In genomic region chr17:47704692-47705091, GRCm38 (mm10) we compare ENCODE assay signal across 24 mouse cellular contexts. TPM values are rescaled to one million over a fixed set of nuclear protein-coding genes. Genes with fewer than 3 reads are reported as not detected.
A peak's percentile ranks its signal among the peaks of the same experiment; 100 is the strongest.
DNase-seq lines count a peak whose midpoint lies in the region; ATAC-seq and TF ChIP-seq lines count a peak whose summit lies in the region.
"Had no signal": no experiment of that assay in that cellular context is flagged by ENCODE, and none has a peak within 500 bp of the region (broad histone marks: within the 10 kb centered on the region; RNA-seq: fewer than 3 reads in every experiment).

No protein-coding gene starts in this region.

- ATAC-seq in forebrain, postnatal 0 days, result no peak
- no peak for ATAC-seq in forebrain, embryonic 11.5 days (replicated peaks; ENCODE audit: low FRiP score)
- ATAC-seq: CD4-positive, CD25-positive, alpha-beta regulatory T cell, adult 4 months had no signal

- no peak for TF ChIP-seq POLR2A in thymus, adult 2 months (IDR thresholded peaks at IDR 0.05; ENCODE audit: control insufficient read depth, extremely low read depth, insufficient read depth, low read length, poor library complexity)

- DNase-seq in forebrain, postnatal 0 days, result no peak
- DNase-seq in forebrain, embryonic 11.5 days (ENCODE audit: low spot score), result no peak
- no peak for DNase-seq in layer of hippocampus, adult 2 months (ENCODE audit: low spot score in 2 of 2)
- no peak for DNase-seq in layer of hippocampus, postnatal 36 days
- DNase-seq in thymus, adult 2 months, result peak; percentile 18
- no peak for DNase-seq in thymus, postnatal 0 days (ENCODE audit: low spot score)
- DNase-seq in thymus, postnatal 4 days, result peak; percentile 61
- DNase-seq in cerebellum, postnatal 4 days (ENCODE audit: low spot score in 2 of 2), result no peak
- DNase-seq: adrenal gland, adult 2 months; cerebellum, adult 8-10 months; gastrocnemius, postnatal 14 days; kidney, adult 8-10 months; liver, embryonic 13.5 days had no signal

- peaks cover 32% of the 10 kb centered on the region for H3K36me3 ChIP-seq in forebrain, postnatal 0 days (ENCODE audit: insufficient read depth)
- no peaks in the 10 kb centered on the region; the same call in 1 of the 2 replicates for H3K36me3 ChIP-seq in forebrain, embryonic 11.5 days (ENCODE audit: control insufficient read depth, insufficient read depth, low read length)
- no peaks in the 10 kb centered on the region for H3K36me3 ChIP-seq in thymus, adult 2 months (ENCODE audit: control insufficient read depth, insufficient read depth, low read length)

- peak; percentile 13; the same call in 1 of the 2 replicates for TF ChIP-seq CTCF in forebrain, postnatal 0 days (IDR thresholded peaks at IDR 0.05; ENCODE audit: low read depth)
- TF ChIP-seq CTCF in layer of hippocampus, adult 2 months (conservative IDR thresholded peaks at IDR 0.05), result peak; percentile 58
- TF ChIP-seq CTCF in thymus, adult 2 months (IDR thresholded peaks at IDR 0.05; ENCODE audit: borderline replicate concordance, control insufficient read depth, extremely low read depth, insufficient read depth, low read length, poor library complexity), result no peak

- no peak overlapping the region for H3K27ac ChIP-seq in forebrain, postnatal 0 days (ENCODE audit: low read depth, low read length)
- no peak overlapping the region for H3K27ac ChIP-seq in forebrain, embryonic 11.5 days (ENCODE audit: low read depth, low read length)
- H3K27ac ChIP-seq in layer of hippocampus, adult 2 months, result no peak overlapping the region
- H3K27ac ChIP-seq in thymus, adult 2 months (ENCODE audit: control insufficient read depth, insufficient read depth, low read length), result no peak overlapping the region
- H3K27ac ChIP-seq: embryonic facial prominence, embryonic 10.5 days; forebrain, embryonic 12.5 days; liver, embryonic 13.5 days; midbrain, embryonic 12.5 days had no signal

- no peaks in the 10 kb centered on the region for H3K9me3 ChIP-seq in forebrain, postnatal 0 days (ENCODE audit: low read length)
- no peaks in the 10 kb centered on the region for H3K9me3 ChIP-seq in forebrain, embryonic 11.5 days (ENCODE audit: control insufficient read depth, low read length)
- H3K9me3 ChIP-seq: embryonic facial prominence, embryonic 10.5 days; forebrain, embryonic 12.5 days; liver, embryonic 13.5 days; midbrain, embryonic 12.5 days had no signal

- WGBS in forebrain, postnatal 0 days, result 84% methylated on average over 4 of the region's 4 CpGs
- WGBS in forebrain, embryonic 11.5 days, result 88% methylated on average over 4 of the region's 4 CpGs
- 81% methylated on average over 4 of the region's 4 CpGs for WGBS in thymus, adult 2 months

- H3K9ac ChIP-seq in forebrain, postnatal 0 days, result no peak overlapping the region
- H3K9ac ChIP-seq in forebrain, embryonic 11.5 days (ENCODE audit: low read length), result no peak overlapping the region
- H3K9ac ChIP-seq: forebrain, embryonic 12.5 days; liver, embryonic 13.5 days; midbrain, embryonic 12.5 days had no signal

- H3K4me1 ChIP-seq in forebrain, postnatal 0 days (ENCODE audit: insufficient read depth), result no peaks in the 10 kb centered on the region
- H3K4me1 ChIP-seq in forebrain, embryonic 11.5 days (replicated peaks; ENCODE audit: control insufficient read depth, insufficient read depth, low read length), result no peaks in the 10 kb centered on the region
- no peaks in the 10 kb centered on the region for H3K4me1 ChIP-seq in thymus, adult 2 months (replicated peaks; ENCODE audit: control insufficient read depth, insufficient read depth, low read length)

- H3K4me3 ChIP-seq in forebrain, postnatal 0 days (ENCODE audit: low read depth, low read length), result no peak overlapping the region
- no peak overlapping the region for H3K4me3 ChIP-seq in forebrain, embryonic 11.5 days (ENCODE audit: low read depth, low read length)
- no peak overlapping the region for H3K4me3 ChIP-seq in layer of hippocampus, adult 2 months
- H3K4me3 ChIP-seq in thymus, adult 2 months (ENCODE audit: control insufficient read depth, insufficient read depth, low read length), result no peak overlapping the region
- H3K4me3 ChIP-seq: embryonic facial prominence, embryonic 10.5 days; forebrain, embryonic 12.5 days; liver, embryonic 13.5 days; midbrain, embryonic 12.5 days had no signal

- H3K27me3 ChIP-seq in forebrain, postnatal 0 days (ENCODE audit: insufficient read depth, low read length), result no peaks in the 10 kb centered on the region
- H3K27me3 ChIP-seq in forebrain, embryonic 11.5 days (ENCODE audit: control insufficient read depth, insufficient read depth, low read length), result no peaks in the 10 kb centered on the region; the same call in 1 of the 2 replicates
- no peaks in the 10 kb centered on the region for H3K27me3 ChIP-seq in thymus, adult 2 months (ENCODE audit: control insufficient read depth, insufficient read depth, low read length)

- no peak overlapping the region for H3K4me2 ChIP-seq in forebrain, postnatal 0 days (ENCODE audit: low read depth)
- no peak overlapping the region for H3K4me2 ChIP-seq in forebrain, embryonic 11.5 days (ENCODE audit: low read depth, low read length, severe bottlenecking)
- H3K4me2 ChIP-seq: forebrain, embryonic 12.5 days; liver, embryonic 13.5 days; midbrain, embryonic 12.5 days had no signal

RNA-seq across cellular contexts. Expression of gene Prickle4, which starts 10.2 kb away (rescaled TPM):
- 1.8 TPM in 1 of 2 replicates, not detected in the other for total RNA-seq in forebrain, postnatal 0 days (2014; rRNA removed)
- polyA plus RNA-seq in forebrain, postnatal 0 days (2015; fragmentation: Nextera tagmentation; extraction: Ambion mirVana), result 0.45 and 0.60 TPM in 2 replicates
- 0.80 and 1.3 TPM in 2 replicates for polyA plus RNA-seq in forebrain, embryonic 11.5 days (2014; fragmentation: Nextera tagmentation; extraction: Ambion mirVana)
- 1 to 10 TPM; 2.5 to 2.8 TPM for total RNA-seq in layer of hippocampus, adult 2 months (2021)
- 1 to 10 TPM; 3.9 to 4.4 TPM for total RNA-seq in layer of hippocampus, postnatal 36 days (2021)
- polyA plus RNA-seq in thymus, adult 2 months (2012; rRNA removed), result 4.0 and 5.5 TPM in 2 replicates
- 0.81 and 1.2 TPM in 2 replicates for polyA plus RNA-seq in thymus, postnatal 0 days (2015; fragmentation: Nextera tagmentation; extraction: Ambion mirVana)
- polyA plus RNA-seq: CD4-positive, CD25-positive, alpha-beta regulatory T cell, adult 4 months; embryonic facial prominence, embryonic 10.5 days; liver, embryonic 13.5 days had no signal

RNA-seq across cellular contexts. Expression of gene Gm21981, which starts 10.4 kb away (rescaled TPM):
- 4.9 and 5.2 TPM in 2 replicates for total RNA-seq in forebrain, postnatal 0 days (2014; rRNA removed)
- 0.76 and 0.97 TPM in 2 replicates for polyA plus RNA-seq in forebrain, postnatal 0 days (2015; fragmentation: Nextera tagmentation; extraction: Ambion mirVana)
- polyA plus RNA-seq in forebrain, embryonic 11.5 days (2014; fragmentation: Nextera tagmentation; extraction: Ambion mirVana), result 1.4 and 1.6 TPM in 2 replicates
- 1 to 10 TPM; 4.1 to 4.4 TPM for total RNA-seq in layer of hippocampus, adult 2 months (2021)
- total RNA-seq in layer of hippocampus, postnatal 36 days (2021), result 1 to 10 TPM; 3.3 to 3.4 TPM
- polyA plus RNA-seq in thymus, adult 2 months (2012; rRNA removed), result 1.0 and 1.4 TPM in 2 replicates
- polyA plus RNA-seq in thymus, postnatal 0 days (2015; fragmentation: Nextera tagmentation; extraction: Ambion mirVana), result 0.12 and 0.18 TPM in 2 replicates
- polyA plus RNA-seq: CD4-positive, CD25-positive, alpha-beta regulatory T cell, adult 4 months had no signal

RNA-seq across cellular contexts. Expression of gene Frs3, which starts 15.9 kb away (rescaled TPM):
- 68.0 and 79.6 TPM in 2 replicates for total RNA-seq in forebrain, postnatal 0 days (2014; rRNA removed)
- polyA plus RNA-seq in forebrain, postnatal 0 days (2015; fragmentation: Nextera tagmentation; extraction: Ambion mirVana), result 33.6 and 43.6 TPM in 2 replicates
- polyA plus RNA-seq in forebrain, embryonic 11.5 days (2014; fragmentation: Nextera tagmentation; extraction: Ambion mirVana), result 8.3 and 8.4 TPM in 2 replicates
- total RNA-seq in layer of hippocampus, adult 2 months (2021), result 10 to 100 TPM; 23.8 to 29.0 TPM
- total RNA-seq in layer of hippocampus, postnatal 36 days (2021), result 10 to 100 TPM; 24.2 to 25.9 TPM
- polyA plus RNA-seq in thymus, adult 2 months (2012; rRNA removed), result 7.0 and 7.1 TPM in 2 replicates
- polyA plus RNA-seq in thymus, postnatal 0 days (2015; fragmentation: Nextera tagmentation; extraction: Ambion mirVana), result 0.98 and 1.3 TPM in 2 replicates

RNA-seq across cellular contexts. Expression of gene Tomm6, which starts 16.5 kb away (rescaled TPM):
- total RNA-seq in forebrain, postnatal 0 days (2014; rRNA removed), result 67.0 and 73.9 TPM in 2 replicates
- polyA plus RNA-seq in forebrain, postnatal 0 days (2015; fragmentation: Nextera tagmentation; extraction: Ambion mirVana), result 329 and 353 TPM in 2 replicates
- polyA plus RNA-seq in forebrain, embryonic 11.5 days (2014; fragmentation: Nextera tagmentation; extraction: Ambion mirVana), result 326 and 354 TPM in 2 replicates
- 100 to 1,000 TPM; 204 to 205 TPM for total RNA-seq in layer of hippocampus, adult 2 months (2021)
- total RNA-seq in layer of hippocampus, postnatal 36 days (2021), result 100 to 1,000 TPM; 192 to 223 TPM
- polyA plus RNA-seq in thymus, adult 2 months (2012; rRNA removed), result 90.5 and 107 TPM in 2 replicates
- polyA plus RNA-seq in thymus, postnatal 0 days (2015; fragmentation: Nextera tagmentation; extraction: Ambion mirVana), result 431 and 452 TPM in 2 replicates

RNA-seq across cellular contexts. Expression of gene Pgc, which starts 21.9 kb away (rescaled TPM):
- total RNA-seq in forebrain, postnatal 0 days (2014; rRNA removed), result not detected in 2 replicates
- not detected in 2 replicates for polyA plus RNA-seq in forebrain, postnatal 0 days (2015; fragmentation: Nextera tagmentation; extraction: Ambion mirVana)
- not detected in 2 replicates for polyA plus RNA-seq in forebrain, embryonic 11.5 days (2014; fragmentation: Nextera tagmentation; extraction: Ambion mirVana)
- not detected for total RNA-seq in layer of hippocampus, adult 2 months (2021)
- not detected for total RNA-seq in layer of hippocampus, postnatal 36 days (2021)
- polyA plus RNA-seq in thymus, adult 2 months (2012; rRNA removed), result 4.4 and 6.0 TPM in 2 replicates
- polyA plus RNA-seq in thymus, postnatal 0 days (2015; fragmentation: Nextera tagmentation; extraction: Ambion mirVana), result 2.4 and 2.5 TPM in 2 replicates
- total RNA-seq: adrenal gland, adult 2 months; common myeloid progenitor, adult 5-6 weeks; gastrocnemius, postnatal 14 days; heart, adult 8-10 months; layer of hippocampus, postnatal 25 days; left cerebral cortex, postnatal 36 days; megakaryocyte progenitor cell, adult 5-6 weeks had no signal
- polyA plus RNA-seq: CD4-positive, CD25-positive, alpha-beta regulatory T cell, adult 4 months; forebrain, embryonic 12.5 days; hindbrain, embryonic 11.5 days; liver, embryonic 13.5 days; midbrain, embryonic 12.5 days; neural tube, embryonic 14.5 days had no signal

Comparison
In these comparisons a context has a peak if more than half of its experiments do, and no peak if none do; other contexts are left out.
1. DNase-seq: peak in thymus, adult 2 months (single experiment) and thymus, postnatal 4 days (single experiment); none in forebrain, postnatal 0 days (single experiment), forebrain, embryonic 11.5 days (single experiment), layer of hippocampus, adult 2 months (0 of 2), layer of hippocampus, postnatal 36 days (0 of 2), thymus, postnatal 0 days (single experiment) and cerebellum, postnatal 4 days (0 of 2).